Mouse (Mus musculus) brain, embryonic 18.5 days (tissue): ENCODE results near the gene Ptgr1.

Experiments
- DNase-seq: peaks from one replicate; pipeline ENCODE4 v3.0.0-alpha.2; 2012; ENCODE audit warnings: low read depth, low spot score

Gene Ptgr1

DNA sequence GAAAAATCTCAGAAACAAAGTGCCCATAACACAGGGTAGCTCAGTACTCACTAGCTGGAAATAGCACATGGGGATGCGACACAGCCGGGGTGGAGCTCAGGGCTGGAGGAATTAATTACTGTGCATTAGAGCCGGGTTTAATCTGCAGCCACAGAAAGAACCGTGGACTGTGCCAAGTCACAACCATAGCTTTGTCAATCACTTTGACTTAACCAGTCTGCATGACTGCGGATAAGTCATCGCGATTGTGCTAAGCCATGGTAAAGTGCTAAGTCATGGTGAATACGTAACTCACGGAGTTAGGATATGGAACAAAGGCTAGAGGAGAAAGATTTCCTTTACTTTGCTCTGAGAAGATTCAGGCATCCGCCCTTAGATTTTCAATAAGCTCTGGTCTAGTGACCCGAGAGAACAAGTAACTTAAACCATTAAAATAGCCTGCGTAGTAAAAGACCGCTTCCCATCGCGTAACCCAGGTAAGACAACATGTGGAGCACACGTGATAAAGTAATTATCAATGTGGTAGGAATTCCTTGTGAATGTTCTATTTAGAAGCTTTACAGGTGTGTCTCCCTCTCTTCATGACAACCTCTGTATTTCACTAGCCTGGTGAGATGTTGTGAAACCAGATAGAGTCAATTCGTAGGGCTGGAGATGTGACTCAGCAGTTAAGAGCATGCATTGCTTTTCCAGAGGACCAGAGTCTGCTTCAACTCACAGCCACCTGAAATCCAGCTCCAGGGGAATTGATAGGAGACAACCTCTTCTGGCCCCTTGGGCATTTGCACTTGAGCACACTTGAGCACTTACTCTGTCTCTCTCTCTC lies 3.9 kb upstream of the Ptgr1 start:
- no peak for DNase-seq

- no peak for DNase-seq
Measured at GRCm38 (mm10) chr4:58989303-58989898, 2.5 kb upstream of the Ptgr1 start.

- DNase-seq: no peak
Measured at GRCm38 (mm10) chr4:58985157-58985648, 1.7 kb downstream of the Ptgr1 start.

GRCm38 (mm10) chr4:58982806-58983205 lies 4.1 kb downstream of the Ptgr1 start:
- no peak for DNase-seq

DNA sequence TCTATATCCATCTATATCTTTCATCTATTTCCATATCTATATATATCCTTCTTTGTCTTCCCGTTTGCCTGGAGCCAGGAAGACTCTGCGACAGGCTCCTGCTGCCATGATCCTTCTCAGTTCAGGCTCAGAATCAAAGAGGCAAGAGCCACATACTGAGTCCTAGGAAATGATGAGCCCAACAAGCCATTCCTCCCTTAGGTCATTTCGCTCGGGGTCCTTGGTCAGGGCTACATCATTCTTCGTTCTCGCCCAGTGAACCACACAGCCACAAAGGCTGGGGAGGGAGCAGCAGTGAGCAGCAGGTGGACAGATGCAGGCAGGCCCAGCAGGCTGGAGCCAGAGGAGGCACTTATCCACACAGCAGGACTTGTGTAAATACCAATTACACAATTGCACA lies 5.5 kb downstream of the Ptgr1 start:
- DNase-seq: no peak

GRCm38 (mm10) chr4:58975711-58976110 lies 11.2 kb downstream of the Ptgr1 start:
- DNase-seq: no peak

DNA sequence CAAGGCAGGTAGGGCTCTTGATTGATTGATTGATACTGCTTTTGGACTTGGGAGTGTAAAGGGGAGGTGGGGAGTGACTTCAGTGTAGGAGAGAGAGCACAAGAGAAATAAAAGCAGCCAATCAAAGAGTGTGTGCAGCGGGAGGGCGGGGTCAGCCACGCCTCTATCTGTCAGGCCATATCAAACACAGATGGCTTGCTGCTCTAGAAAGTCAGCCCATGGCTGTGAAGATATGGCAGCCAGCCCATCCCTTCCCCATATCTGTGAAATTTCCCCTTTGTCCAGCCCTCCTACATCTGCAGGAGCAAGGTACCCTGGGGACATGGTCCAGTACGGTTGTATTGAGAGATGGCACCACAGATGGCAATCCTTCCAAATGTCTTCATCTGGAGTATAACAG lies 16.2 kb downstream of the Ptgr1 start:
- no peak for DNase-seq

GRCm38 (mm10) chr4:58965136-58965535 lies 21.8 kb downstream of the Ptgr1 start:
- no peak for DNase-seq

DNA sequence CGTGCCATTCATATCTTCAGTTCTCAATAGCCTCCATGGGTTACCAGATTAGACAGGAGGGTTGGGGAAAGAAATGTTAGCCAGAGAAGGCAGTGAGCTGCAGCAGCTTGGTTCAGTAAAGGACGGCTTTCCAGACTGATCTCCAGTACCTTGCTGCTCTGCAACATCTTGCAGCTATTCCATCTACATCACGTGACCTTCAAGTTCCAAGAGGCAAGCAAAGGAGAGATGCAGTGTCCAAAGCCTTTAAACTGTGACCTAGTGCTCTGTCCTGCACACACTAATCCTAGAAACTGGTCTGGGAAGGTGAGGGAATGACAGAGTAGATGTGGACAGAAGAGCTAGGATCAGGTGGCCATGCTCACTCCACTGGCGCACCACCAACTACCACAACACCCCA lies 23.6 kb downstream of the Ptgr1 start:
- DNase-seq: no peak

- DNase-seq: no peak
Measured at GRCm38 (mm10) chr4:58961719-58962118, 25.2 kb downstream of the Ptgr1 start.

DNA sequence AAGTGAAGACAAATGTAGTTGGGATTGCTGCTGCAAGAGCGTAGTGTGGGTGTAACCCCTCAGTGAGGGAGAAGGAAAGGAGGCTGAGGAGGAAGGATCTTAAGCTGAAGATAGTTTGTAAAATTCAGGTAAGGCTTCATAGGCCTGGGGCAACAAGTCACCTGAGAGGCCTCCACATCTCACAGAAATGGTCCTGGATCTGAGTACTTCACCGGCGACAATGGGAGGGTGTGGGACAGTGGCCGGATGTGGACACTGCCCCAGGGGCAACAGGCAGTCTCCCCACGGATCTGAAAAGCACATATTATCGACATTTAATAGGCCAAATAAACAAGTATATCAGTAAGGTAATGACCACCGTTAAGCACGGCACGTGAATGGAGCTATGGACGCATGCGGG lies 34.3 kb downstream of the Ptgr1 start:
- no peak for DNase-seq

GRCm38 (mm10) chr4:58948391-58948790 lies 38.5 kb downstream of the Ptgr1 start:
- DNase-seq: no peak

DNA sequence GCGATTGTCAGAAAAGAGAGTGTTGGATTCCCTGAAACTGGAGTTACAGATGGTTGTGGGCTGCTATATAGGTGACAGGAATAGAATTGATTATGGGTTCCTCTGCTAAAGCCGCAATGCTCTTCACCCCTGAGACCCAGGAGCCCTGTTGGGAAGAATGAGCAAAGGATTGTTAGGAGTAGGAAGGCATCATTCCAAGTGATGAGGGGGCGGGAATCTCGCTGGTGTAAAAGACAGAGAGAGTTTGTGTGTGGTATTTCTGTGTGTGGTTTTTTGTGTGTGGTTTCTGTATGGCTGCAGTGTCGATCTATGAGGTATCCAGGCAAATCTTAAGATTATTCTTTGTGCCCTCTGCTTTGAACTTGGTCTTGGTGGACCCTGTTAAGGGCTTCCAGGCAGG lies 42.2 kb downstream of the Ptgr1 start:
- no peak for DNase-seq

- DNase-seq: no peak
Measured at GRCm38 (mm10) chr4:58944206-58944553, 42.7 kb downstream of the Ptgr1 start.

- peak; percentile 81 for DNase-seq
Measured at GRCm38 (mm10) chr4:58943420-58944205, 43.3 kb downstream of the Ptgr1 start, which contains the start of gene Zkscan16. Gene Zkscan16, plus strand, starts transcription at chr4:58943628.

- DNase-seq: no peak
Measured at GRCm38 (mm10) chr4:58942942-58943341, 44.0 kb downstream of the Ptgr1 start.

DNA sequence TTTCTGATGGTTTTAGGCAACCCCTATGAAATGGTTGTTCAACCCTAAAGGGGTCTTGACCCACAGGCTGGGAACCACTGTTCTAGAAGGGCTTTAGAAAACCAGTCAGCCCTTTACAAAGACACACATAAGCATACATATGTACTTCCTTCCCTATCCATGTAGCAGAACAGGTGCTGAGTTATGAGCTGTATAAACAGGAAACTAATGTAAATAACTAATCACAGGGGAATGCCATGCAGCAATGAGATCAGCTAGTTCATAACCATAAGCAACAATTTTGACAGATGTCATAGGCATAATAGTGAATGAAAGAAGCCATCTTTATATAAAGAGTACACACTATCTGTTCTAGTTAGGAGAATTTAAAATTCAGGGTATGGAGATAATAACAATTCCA lies 45.3 kb downstream of the Ptgr1 start:
- DNase-seq: no peak

DNA sequence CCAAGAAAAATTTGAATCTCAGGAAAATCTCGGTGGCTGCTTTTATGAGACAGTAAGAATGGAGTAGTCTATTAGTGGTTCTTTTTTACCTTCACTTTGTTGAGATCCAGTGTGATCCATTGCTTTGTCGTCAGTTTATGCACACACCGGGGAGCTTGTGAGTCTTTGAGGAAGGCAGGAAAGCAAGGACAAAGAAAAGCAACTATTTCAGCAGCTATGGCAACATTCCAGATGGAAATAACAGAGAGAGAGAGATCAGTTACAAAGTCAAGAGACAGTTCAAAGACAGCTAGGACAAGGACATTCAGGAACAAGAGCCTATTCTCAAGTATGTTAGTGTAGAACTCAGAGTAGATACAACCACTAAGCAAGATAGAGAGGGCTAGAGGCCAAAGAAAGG lies 51.1 kb downstream of the Ptgr1 start:
- no peak for DNase-seq

DNA sequence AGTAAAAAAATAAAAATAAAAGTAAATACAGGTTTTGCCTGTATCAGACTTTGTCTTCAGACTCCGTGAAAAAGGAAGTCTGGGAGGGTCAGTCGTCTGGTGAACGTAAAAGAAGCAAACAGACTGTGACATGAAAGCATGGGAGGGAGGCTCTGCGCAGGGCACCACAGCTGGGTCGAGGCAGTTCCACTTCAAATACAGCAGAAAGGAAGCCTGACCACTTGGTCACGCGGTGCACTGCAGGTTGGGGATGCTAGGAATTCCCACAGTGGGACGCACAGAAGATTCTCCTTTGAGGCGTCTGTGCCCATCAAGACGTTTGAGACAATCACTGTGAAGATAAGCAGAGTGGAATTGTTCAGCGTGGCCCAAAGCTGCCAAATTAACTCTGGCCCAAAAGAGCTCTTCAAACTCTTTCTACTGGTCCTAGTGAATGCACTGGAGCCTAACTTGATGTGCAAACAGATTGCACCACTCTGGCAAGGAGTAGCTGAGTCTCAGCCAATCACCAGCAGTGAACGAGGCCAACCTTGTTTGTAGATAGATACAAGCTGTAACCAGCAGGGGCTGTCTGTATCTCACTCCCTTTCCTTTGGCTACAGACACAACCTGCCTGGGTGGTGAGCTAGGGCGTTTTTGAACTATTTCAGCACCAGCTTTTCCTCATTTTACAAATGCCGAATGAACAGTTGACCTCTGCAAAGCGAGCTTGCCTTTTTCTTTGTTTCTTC lies 52.0 kb downstream of the Ptgr1 start:
- DNase-seq: no peak

DNA sequence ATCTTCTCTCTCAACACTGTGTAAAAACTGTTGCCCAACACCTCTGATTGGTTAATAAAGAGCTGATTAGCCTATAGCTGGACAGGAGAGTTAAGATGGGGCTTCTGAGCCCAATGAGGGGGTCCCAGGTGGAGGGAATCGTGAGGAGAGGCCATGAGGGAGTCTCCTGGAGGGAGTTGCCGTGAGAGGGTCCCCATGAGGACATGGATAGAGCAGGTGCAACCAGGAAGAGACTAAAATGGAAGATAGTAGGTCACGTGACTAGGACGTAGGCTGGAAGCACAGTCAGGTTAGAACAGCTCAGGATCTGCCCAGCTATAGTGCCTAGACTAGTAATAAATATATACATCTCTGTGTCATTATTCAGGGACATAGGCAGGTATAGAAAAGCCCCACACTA lies 52.6 kb downstream of the Ptgr1 start:
- no peak for DNase-seq

- no peak for DNase-seq
Measured at GRCm38 (mm10) chr4:58932541-58932940, 54.4 kb downstream of the Ptgr1 start.

- no peak for DNase-seq
Measured at GRCm38 (mm10) chr4:58927661-58928060, 59.3 kb downstream of the Ptgr1 start.
